In the genomic region with DNA sequence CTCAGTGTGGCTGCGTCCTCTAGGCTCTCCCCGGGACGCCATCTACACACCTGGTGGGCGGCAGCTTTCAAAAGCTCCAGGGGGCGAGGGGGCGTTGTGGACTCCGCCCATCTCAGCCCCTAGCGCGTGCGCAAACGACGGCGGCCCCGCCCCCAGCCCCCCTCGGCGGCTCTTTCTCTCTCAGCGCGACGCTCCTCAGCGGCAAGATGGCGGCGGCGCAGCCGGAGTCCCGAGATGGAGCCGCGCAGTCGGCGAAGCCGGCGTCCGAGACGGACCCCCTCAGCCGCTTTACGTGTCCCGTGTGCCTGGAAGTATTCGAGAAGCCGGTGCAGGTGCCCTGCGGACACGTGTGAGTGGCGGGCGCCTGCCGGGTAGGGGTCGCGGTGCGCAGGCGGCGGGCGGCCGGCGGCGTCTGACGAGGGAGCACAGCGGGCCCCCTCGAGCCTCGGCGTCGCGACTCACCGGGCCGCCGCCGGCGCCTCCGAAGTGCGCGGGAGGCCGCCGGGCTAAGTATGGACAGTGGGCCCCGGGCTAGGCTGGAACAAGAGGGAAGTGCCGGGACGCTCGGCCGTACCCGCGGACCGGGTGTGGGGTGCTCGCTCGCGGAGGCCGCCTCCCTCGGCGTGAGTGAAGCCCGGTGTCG, we compare ENCODE assay signal across 8 mouse cellular contexts. TPM values are rescaled to one million over a fixed set of nuclear protein-coding genes. Genes with fewer than 3 reads are reported as not detected.
A peak's percentile ranks its signal among the peaks of the same experiment; 100 is the strongest.
DNase-seq lines count a peak whose midpoint lies in the region; ATAC-seq lines count a peak whose summit lies in the region.

No protein-coding gene starts in this region.

- peak overlapping the region; percentile 36 for H3K27ac ChIP-seq in embryonic facial prominence, embryonic 14.5 days (replicated peaks; ENCODE audit: low read depth, low read length)
- H3K27ac ChIP-seq in liver, embryonic 12.5 days, result peak overlapping the region; percentile 81
- H3K27ac ChIP-seq in stomach, embryonic 14.5 days (ENCODE audit: low read length), result peak overlapping the region; percentile 70

- peak; percentile 79 for DNase-seq in 416B (ENCODE audit: low read depth)
- DNase-seq in adrenal gland, postnatal 4 days (ENCODE audit: low spot score in 2 of 2), result peak; percentile 79 to 84
- DNase-seq in embryonic facial prominence, embryonic 14.5 days (ENCODE audit: low spot score), result peak; percentile 92
- DNase-seq in heart, adult 9 months (ENCODE audit: low spot score in 2 of 2), result peak; percentile 82 to 86
- peak; percentile 87 for DNase-seq in kidney, adult 9 months
- DNase-seq in natural killer cell, adult 2 months (ENCODE audit: low spot score in 2 of 2), result peak; percentile 85 to 91

- 0% methylated on average over 18 of the region's 85 CpGs for WGBS in embryonic facial prominence, embryonic 14.5 days
- under 1% methylated on average over 85 of the region's 85 CpGs for whole genome bisulfite sequencing in liver, embryonic 12.5 days (ENCODE audit: insufficient replicate concordance)
- under 1% methylated on average over 75 of the region's 85 CpGs for WGBS in stomach, embryonic 14.5 days

- peak overlapping the region; percentile 94 for H3K4me2 ChIP-seq in embryonic facial prominence, embryonic 14.5 days (ENCODE audit: low read depth, low read length)
- peak overlapping the region; percentile 95 for H3K4me2 ChIP-seq in liver, embryonic 12.5 days
- H3K4me2 ChIP-seq in stomach, embryonic 14.5 days (replicated peaks; ENCODE audit: low read depth, low read length), result peak overlapping the region; percentile 96

- peaks cover 24% of the 10 kb centered on the region; the same call in 1 of the 2 replicates for H3K36me3 ChIP-seq in embryonic facial prominence, embryonic 14.5 days (ENCODE audit: control insufficient read depth, insufficient read depth, low read length)
- peaks cover 28% of the 10 kb centered on the region for H3K36me3 ChIP-seq in liver, embryonic 12.5 days
- H3K36me3 ChIP-seq in stomach, embryonic 14.5 days (ENCODE audit: control insufficient read depth, insufficient read depth, low read length), result peaks cover 13% of the 10 kb centered on the region

- H3K27me3 ChIP-seq in embryonic facial prominence, embryonic 14.5 days (replicated peaks; ENCODE audit: control insufficient read depth, insufficient read depth, low read length), result no peaks in the 10 kb centered on the region
- no peaks in the 10 kb centered on the region for H3K27me3 ChIP-seq in liver, embryonic 12.5 days (replicated peaks)
- H3K27me3 ChIP-seq in stomach, embryonic 14.5 days (ENCODE audit: control insufficient read depth, insufficient read depth, low read length), result no peaks in the 10 kb centered on the region

- H3K4me3 ChIP-seq in embryonic facial prominence, embryonic 14.5 days (ENCODE audit: low read depth, low read length), result peak overlapping the region; percentile 100
- H3K4me3 ChIP-seq in liver, embryonic 12.5 days, result peak overlapping the region; percentile 81
- H3K4me3 ChIP-seq in stomach, embryonic 14.5 days (ENCODE audit: low read depth, low read length), result peak overlapping the region; percentile 89

- peak; percentile 93 for ATAC-seq in embryonic facial prominence, embryonic 14.5 days (ENCODE audit: low read depth)
- ATAC-seq in liver, embryonic 12.5 days, result peak; percentile 75
- ATAC-seq in stomach, embryonic 14.5 days (ENCODE audit: insufficient number of reproducible peaks, insufficient read depth, low FRiP score, low read depth), result peak; percentile 90

- peak overlapping the region; percentile 91 for H3K9ac ChIP-seq in embryonic facial prominence, embryonic 14.5 days (ENCODE audit: low read depth, low read length)
- peak overlapping the region; percentile 88 for H3K9ac ChIP-seq in liver, embryonic 12.5 days
- peak overlapping the region; percentile 75 for H3K9ac ChIP-seq in stomach, embryonic 14.5 days (replicated peaks; ENCODE audit: low read depth, low read length)

- no peaks in the 10 kb centered on the region for H3K9me3 ChIP-seq in embryonic facial prominence, embryonic 14.5 days (ENCODE audit: control insufficient read depth, low read length)
- H3K9me3 ChIP-seq in liver, embryonic 12.5 days (replicated peaks), result no peaks in the 10 kb centered on the region
- H3K9me3 ChIP-seq in stomach, embryonic 14.5 days (ENCODE audit: control insufficient read depth, low read depth, low read length), result no peaks in the 10 kb centered on the region

- H3K4me1 ChIP-seq in embryonic facial prominence, embryonic 14.5 days (ENCODE audit: control insufficient read depth, insufficient read depth, low read length), result peaks cover 9% of the 10 kb centered on the region
- H3K4me1 ChIP-seq in liver, embryonic 12.5 days, result peaks cover 52% of the 10 kb centered on the region
- H3K4me1 ChIP-seq in stomach, embryonic 14.5 days (ENCODE audit: control insufficient read depth, insufficient read depth, low read length), result peaks cover 20% of the 10 kb centered on the region

RNA-seq across cellular contexts. Expression of a gene that starts 10.7 kb away (rescaled TPM):
- total RNA-seq in adrenal gland, postnatal 4 days (2021), result 10 to 100 TPM; 33.9 TPM
- polyA plus RNA-seq in embryonic facial prominence, embryonic 14.5 days (2014; fragmentation: Nextera tagmentation; extraction: Ambion mirVana), result 13.0 and 14.2 TPM in 2 replicates
- polyA plus RNA-seq in liver, embryonic 12.5 days (2016; fragmentation: Nextera tagmentation; extraction: Ambion mirVana), result 11.0 TPM in 2 replicates
- polyA plus RNA-seq in stomach, embryonic 14.5 days (2014; fragmentation: Nextera tagmentation; extraction: Ambion mirVana), result 11.2 and 13.1 TPM in 2 replicates

RNA-seq across cellular contexts. Expression of a gene that starts 10.9 kb away (rescaled TPM):
- 10 to 100 TPM; 65.0 to 66.6 TPM for total RNA-seq in adrenal gland, postnatal 4 days (2021)
- polyA plus RNA-seq in embryonic facial prominence, embryonic 14.5 days (2014; fragmentation: Nextera tagmentation; extraction: Ambion mirVana), result 65.3 and 75.0 TPM in 2 replicates
- 37.6 and 37.9 TPM in 2 replicates for polyA plus RNA-seq in liver, embryonic 12.5 days (2016; fragmentation: Nextera tagmentation; extraction: Ambion mirVana)
- 78.2 and 83.2 TPM in 2 replicates for polyA plus RNA-seq in stomach, embryonic 14.5 days (2014; fragmentation: Nextera tagmentation; extraction: Ambion mirVana)

RNA-seq across cellular contexts. Expression of a gene that starts 34.6 kb away (rescaled TPM):
- 10 to 100 TPM; 13.2 to 14.8 TPM for total RNA-seq in adrenal gland, postnatal 4 days (2021)
- polyA plus RNA-seq in embryonic facial prominence, embryonic 14.5 days (2014; fragmentation: Nextera tagmentation; extraction: Ambion mirVana), result 64.1 and 69.7 TPM in 2 replicates
- 4.9 and 5.0 TPM in 2 replicates for polyA plus RNA-seq in liver, embryonic 12.5 days (2016; fragmentation: Nextera tagmentation; extraction: Ambion mirVana)
- 11.6 and 12.9 TPM in 2 replicates for polyA plus RNA-seq in stomach, embryonic 14.5 days (2014; fragmentation: Nextera tagmentation; extraction: Ambion mirVana)

Comparison
In these comparisons a context has a peak if more than half of its experiments do, and no peak if none do; other contexts are left out.
1. Peak in every context shown above with its lines: DNase-seq, ATAC-seq, H3K4me3 ChIP-seq and H3K27ac ChIP-seq.